Mouse (Mus musculus) cerebellum, adult 2 months (tissue): ENCODE measurements around the gene Iqsec1.

Experiments
- CTCF ChIP-seq: fragments of 200-500 bp; IDR thresholded peaks from 2 replicates; pipeline ENCODE4 v1.5.1; 2011; ENCODE audit warnings: low read depth, mild to moderate bottlenecking, control low read depth, low read length, moderate library complexity, borderline replicate concordance; ENCODE audit not compliant: insufficient read depth
- POLR2A ChIP-seq: fragments of 200-500 bp; IDR thresholded peaks from 2 replicates; pipeline ENCODE4 v1.6.1; 2011; ENCODE audit warnings: low read length, control low read depth, borderline replicate concordance; ENCODE audit not compliant: insufficient read depth

DNA sequence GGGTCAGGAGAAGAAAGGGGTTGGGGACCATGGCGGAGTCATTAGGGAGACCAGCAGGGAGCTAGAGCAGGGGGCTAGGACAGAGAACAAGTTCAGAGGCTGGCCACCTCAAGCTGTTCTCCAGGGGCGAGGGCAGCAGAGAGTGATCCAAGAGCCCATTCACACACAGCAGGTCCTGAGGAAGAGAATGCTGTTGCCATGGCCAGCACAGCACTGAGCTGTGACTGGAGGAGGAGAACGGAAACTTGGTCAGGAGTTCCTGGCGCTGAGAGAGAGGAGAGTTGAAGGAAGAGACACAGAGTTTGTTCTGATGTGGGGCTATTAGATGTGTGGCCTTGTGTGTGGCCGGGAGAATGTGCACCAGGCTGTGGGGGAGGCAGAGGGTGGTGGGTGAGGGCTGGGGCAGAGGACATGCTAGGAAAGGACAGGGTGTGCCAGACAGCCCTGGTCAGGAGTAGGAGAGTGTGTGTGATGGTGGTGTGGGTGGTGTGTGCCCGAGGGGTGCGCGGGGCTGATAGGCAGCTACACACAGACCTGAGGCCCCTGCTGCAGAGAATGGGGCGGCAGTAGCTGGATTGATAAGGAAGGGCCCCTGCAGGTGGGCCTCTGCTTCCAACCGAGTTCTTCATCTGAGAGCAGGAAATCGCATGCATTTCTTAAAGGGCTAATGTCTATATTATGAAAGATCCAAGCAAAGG is 365.6 kb downstream of the Iqsec1 start:
- TF ChIP-seq CTCF (no peak), POLR2A (no peak)
